Mouse (Mus musculus) heart, postnatal 10 days (tissue): ENCODE data around the gene Mef2d. TPM values are rescaled to one million over a fixed set of nuclear protein-coding genes. Genes with fewer than 3 reads are reported as not detected.
"Not testable (repeated sequence)": the region's sequence is repeated elsewhere in the genome, so short reads cannot be mapped to it uniquely, and the experiment has no call there.

ENCODE experiments used
- DNase-seq, 2 experiments: peaks; one replicate each; pipeline ENCODE4 v3.0.0; 2021
- intact Hi-C: fragments of 180-260 bp; cut with DNase I; formaldehyde crosslinking; loops from one replicate; pipeline ENCODE4 v1.15.1; 2025
- total RNA-seq, 2 experiments: library from RNA; stranded (reverse); gene quantifications; 2 replicates each; pipeline ENCODE4 v1.2.3; 2021

Mef2d gene
- total RNA-seq, 2 experiments from 2014 or later = 121 to 133 TPM

- no peak for DNase-seq
- intact Hi-C loops = loop anchor here (2.0 kb wide), 1 partner anchor 32 kb away; the partner anchor contains the start of gene Mef2d
Measured at GRCm38 (mm10) chr3:88174894-88175293, 32.7 kb downstream of the Mef2d start.

GRCm38 (mm10) chr3:88177106-88177505 is 34.9 kb downstream of the Mef2d start:
- intact Hi-C loops = no loop called here
- peak; percentile 52 to 63 for DNase-seq

- DNase-seq = peak; percentile 99 to 100
- intact Hi-C loops = no loop called here
Measured at GRCm38 (mm10) chr3:88177562-88178345, 35.6 kb downstream of the Mef2d start.

- intact Hi-C loops, DNase-seq: not testable (repeated sequence)
Measured at GRCm38 (mm10) chr3:88178346-88178733, 36.2 kb downstream of the Mef2d start.

- intact Hi-C loops = no loop called here
- no peak for DNase-seq
Measured at GRCm38 (mm10) chr3:88178986-88179385, 36.8 kb downstream of the Mef2d start.

- DNase-seq = peak in 1 of 2 experiments; percentile 48
- intact Hi-C loops = no loop called here
Measured at GRCm38 (mm10) chr3:88181374-88181773, 39.2 kb downstream of the Mef2d start.

GRCm38 (mm10) chr3:88186424-88186823 is 44.3 kb downstream of the Mef2d start:
- intact Hi-C loops = no loop called here
- DNase-seq = no peak

GRCm38 (mm10) chr3:88191146-88191545 is 49.0 kb downstream of the Mef2d start:
- intact Hi-C loops = no loop called here
- DNase-seq = no peak

GRCm38 (mm10) chr3:88191820-88192616 is 49.8 kb downstream of the Mef2d start:
- peak; percentile 46 to 62 for DNase-seq
- intact Hi-C loops = loop anchor here (1.0 kb wide), 1 partner anchor 50 kb away; no protein-coding TSS in a partner anchor

GRCm38 (mm10) chr3:88197741-88198504 is 55.8 kb downstream of the Mef2d start:
- intact Hi-C loops = no loop called here
- DNase-seq = no peak

GRCm38 (mm10) chr3:88198505-88199020 is 56.4 kb downstream of the Mef2d start:
- DNase-seq = no peak
- intact Hi-C loops = no loop called here

- DNase-seq = no peak
- intact Hi-C loops = no loop called here
Measured at GRCm38 (mm10) chr3:88199541-88200110, 57.5 kb downstream of the Mef2d start.

GRCm38 (mm10) chr3:88200161-88200971 is 58.2 kb downstream of the Mef2d start:
- DNase-seq = no peak
- intact Hi-C loops = no loop called here

GRCm38 (mm10) chr3:88200972-88201330 is 58.8 kb downstream of the Mef2d start:
- DNase-seq = no peak
- intact Hi-C loops = no loop called here

GRCm38 (mm10) chr3:88201640-88202039 is 59.5 kb downstream of the Mef2d start:
- no peak for DNase-seq

GRCm38 (mm10) chr3:88202986-88203385 is 60.8 kb downstream of the Mef2d start:
- intact Hi-C loops = no loop called here
- no peak for DNase-seq

More at GRCm38 (mm10) chr3:88201640-88202039, 59.5 kb downstream of the Mef2d start:
- intact Hi-C loops = no loop called here

GRCm38 (mm10) chr3:88203456-88203855 is 61.3 kb downstream of the Mef2d start:
- intact Hi-C loops = no loop called here
- no peak for DNase-seq

GRCm38 (mm10) chr3:88203999-88204700 is 62.0 kb downstream of the Mef2d start:
- intact Hi-C loops = no loop called here
- DNase-seq = no peak

GRCm38 (mm10) chr3:88204751-88205150 is 62.6 kb downstream of the Mef2d start:
- intact Hi-C loops = no loop called here
- DNase-seq = no peak
